Mouse (Mus musculus) heart, adult 11 months (tissue): ENCODE results near the gene Syngr3.

Source experiments
- DNase-seq: peaks from one replicate; pipeline ENCODE4 v3.0.0; 2022

Gene Syngr3

GRCm38 (mm10) chr17:24644030-24644715 is 45.6 kb downstream of the Syngr3 start:
- peak; percentile 98 for DNase-seq

GRCm38 (mm10) chr17:24642791-24643343 is 46.9 kb downstream of the Syngr3 start:
- DNase-seq: peak; percentile 94

- DNase-seq: peak; percentile 93
Observed at GRCm38 (mm10) chr17:24641944-24642343, 47.8 kb downstream of the Syngr3 start.

DNA sequence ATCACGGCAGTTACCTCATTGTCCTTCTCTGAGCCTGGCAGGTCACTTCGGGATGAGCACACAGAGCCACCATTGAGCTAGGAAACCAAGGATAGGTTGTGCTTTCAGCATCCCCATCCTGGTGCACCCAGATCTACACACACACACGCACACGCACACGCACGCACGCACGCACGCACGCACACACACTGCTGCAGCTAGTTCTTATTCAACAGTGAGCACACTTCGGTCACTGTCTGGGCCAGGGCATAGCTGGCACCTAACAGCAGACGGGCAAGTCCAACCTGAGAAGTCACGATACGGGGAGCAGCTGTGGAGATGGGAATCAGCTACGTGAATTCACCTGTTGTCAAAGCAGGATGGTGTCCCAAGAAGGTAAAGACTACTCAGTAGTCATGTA is 49.2 kb downstream of the Syngr3 start:
- DNase-seq: no peak

- peak; percentile 94 for DNase-seq
Observed at GRCm38 (mm10) chr17:24640119-24640518, 49.6 kb downstream of the Syngr3 start.

- no peak for DNase-seq
Observed at GRCm38 (mm10) chr17:24639571-24639988, 50.2 kb downstream of the Syngr3 start.

- peak; percentile 99 for DNase-seq
Observed at GRCm38 (mm10) chr17:24638840-24639239, 50.9 kb downstream of the Syngr3 start.

DNA sequence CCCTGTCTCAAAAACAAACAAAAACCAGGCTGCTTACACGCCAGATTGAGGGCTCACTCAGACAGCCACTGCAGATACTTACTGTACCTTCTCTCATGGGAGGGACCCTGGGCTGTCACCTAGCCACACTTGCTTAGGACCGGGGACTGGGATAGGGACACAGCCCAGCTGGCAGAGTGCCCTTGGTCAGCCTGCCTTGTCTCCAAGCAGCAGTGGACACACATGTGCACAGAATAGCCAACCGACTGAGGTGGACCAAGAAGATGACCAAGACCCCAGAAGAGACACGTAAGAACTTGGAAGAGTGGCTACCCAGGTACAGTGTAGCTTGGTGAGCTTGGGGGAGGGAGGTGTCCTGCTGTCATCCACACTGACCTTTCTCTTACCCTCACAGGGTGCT is 51.5 kb downstream of the Syngr3 start:
- peak; percentile 97 for DNase-seq

- DNase-seq: peak; percentile 96
Observed at GRCm38 (mm10) chr17:24636781-24637481, 52.8 kb downstream of the Syngr3 start.

- peak; percentile 93 for DNase-seq
Observed at GRCm38 (mm10) chr17:24635694-24636093, 54.1 kb downstream of the Syngr3 start.
